Mouse (Mus musculus) lung, embryonic 15.5 days (tissue): ENCODE measurements around the gene M6pr. TPM values are rescaled to one million over a fixed set of nuclear protein-coding genes. Genes with fewer than 3 reads are reported as not detected.

Source experiments
- ATAC-seq: fragments of 200-750 bp; cut with Nextera tagmentation; 2 replicates; pipeline ENCODE4 v1.8.0; 2017; ENCODE audit warnings: moderate number of reproducible peaks, borderline replicate concordance; ENCODE audit not compliant: low FRiP score, low TSS enrichment; ENCODE audit errors: extremely low read depth
- H3K27ac ChIP-seq: fragments of 300-500 bp; sonication (generic); 2 replicates; pipeline ENCODE4 v1.5.1; 2015; ENCODE audit warnings: moderate library complexity, mild to moderate bottlenecking, inconsistent platforms
- H3K27me3 ChIP-seq: fragments of 300-500 bp; sonication (generic); 2 replicates; pipeline ENCODE4 v1.6.1; 2015; ENCODE audit warnings: inconsistent platforms
- H3K36me3 ChIP-seq: fragments of 300-500 bp; sonication (generic); 2 replicates; pipeline ENCODE4 v1.6.1; 2015; ENCODE audit warnings: inconsistent platforms
- H3K4me1 ChIP-seq: fragments of 300-500 bp; sonication (generic); 2 replicates; pipeline ENCODE4 v1.6.1; 2015; ENCODE audit warnings: inconsistent platforms
- H3K4me2 ChIP-seq: fragments of 300-500 bp; sonication (generic); 2 replicates; pipeline ENCODE4 v1.6.1; 2015; ENCODE audit warnings: inconsistent platforms, mild to moderate bottlenecking, moderate library complexity
- H3K4me3 ChIP-seq: fragments of 300-500 bp; sonication (generic); 2 replicates; pipeline ENCODE4 v1.5.1; 2015; ENCODE audit warnings: mild to moderate bottlenecking, inconsistent platforms
- H3K9ac ChIP-seq: fragments of 300-500 bp; sonication (generic); 2 replicates; pipeline ENCODE4 v1.6.1; 2015; ENCODE audit warnings: inconsistent platforms
- H3K9me3 ChIP-seq: fragments of 300-500 bp; sonication (generic); 2 replicates; pipeline ENCODE4 v1.6.1; 2016; ENCODE audit warnings: inconsistent platforms
- WGBS: fragments of 180-500 bp; shearing (Covaris S2); methylation state at CpG from one replicate; pipeline ENCODE4 v1.1.7; 2015; 5-methylcytosine and 5-hydroxymethylcytosine counted together
- polyA plus RNA-seq: library from polyadenylated mRNA; unstranded; fragments of >200 nt; fragmentation: Nextera tagmentation; extraction: Ambion mirVana; gene quantifications from 2 replicates; pipeline ENCODE4 v1.2.1, GENCODE M21; 2015

The M6pr gene
- polyA plus RNA-seq, 1 experiment from 2014 or later: 121 TPM

GRCm38 (mm10) chr6:122289313-122289712, 19.2 kb upstream of the M6pr start:
- no peak for ATAC-seq
- 78% methylated on average over 1 of the region's 1 CpGs for WGBS
- no peaks in the 10 kb centered on the region for H3K9me3 ChIP-seq

GRCm38 (mm10) chr6:122290253-122290652, 18.3 kb upstream of the M6pr start:
- Histone ChIP-seq H3K27ac (no peak overlapping the region), H3K9ac (no peak overlapping the region), H3K4me2 (no peak overlapping the region), H3K36me3 (no peaks in the 10 kb centered on the region), H3K9me3 (no peaks in the 10 kb centered on the region), H3K4me1 (no peaks in the 10 kb centered on the region), H3K4me3 (no peak overlapping the region), H3K27me3 (no peaks in the 10 kb centered on the region)
- no peak for ATAC-seq
- 24% methylated on average over 3 of the region's 3 CpGs for WGBS

More at GRCm38 (mm10) chr6:122289313-122289712, 19.2 kb upstream of the M6pr start:
- no peak overlapping the region for H3K27ac ChIP-seq
- no peak overlapping the region for H3K4me3 ChIP-seq
- H3K4me2 ChIP-seq: no peak overlapping the region
- no peaks in the 10 kb centered on the region for H3K36me3 ChIP-seq
- no peaks in the 10 kb centered on the region for H3K4me1 ChIP-seq
- no peaks in the 10 kb centered on the region for H3K27me3 ChIP-seq
- no peak overlapping the region for H3K9ac ChIP-seq

GRCm38 (mm10) chr6:122291264-122291663, 17.3 kb upstream of the M6pr start:
- no peaks in the 10 kb centered on the region for H3K9me3 ChIP-seq
- no peak overlapping the region for H3K27ac ChIP-seq
- no peak overlapping the region for H3K4me3 ChIP-seq
- no peak overlapping the region for H3K4me2 ChIP-seq
- H3K27me3 ChIP-seq: no peaks in the 10 kb centered on the region
- ATAC-seq: no peak
- 79% methylated on average over 2 of the region's 2 CpGs for WGBS
- no peak overlapping the region for H3K9ac ChIP-seq
- H3K36me3 ChIP-seq: no peaks in the 10 kb centered on the region
- no peaks in the 10 kb centered on the region for H3K4me1 ChIP-seq

- H3K9me3 ChIP-seq: no peaks in the 10 kb centered on the region
- no peak overlapping the region for H3K4me3 ChIP-seq
- H3K9ac ChIP-seq: no peak overlapping the region
- no peak for ATAC-seq
- H3K36me3 ChIP-seq: no peaks in the 10 kb centered on the region
- no peak overlapping the region for H3K27ac ChIP-seq
- no peak overlapping the region for H3K4me2 ChIP-seq
- no peaks in the 10 kb centered on the region for H3K27me3 ChIP-seq
- WGBS: 59% methylated on average over 3 of the region's 3 CpGs
- no peaks in the 10 kb centered on the region for H3K4me1 ChIP-seq
Observed at GRCm38 (mm10) chr6:122291735-122292134, 16.8 kb upstream of the M6pr start.

- Histone ChIP-seq H3K36me3 (no peaks in the 10 kb centered on the region), H3K27me3 (no peaks in the 10 kb centered on the region), H3K27ac (no peak overlapping the region), H3K4me1 (no peaks in the 10 kb centered on the region), H3K9me3 (no peaks in the 10 kb centered on the region), H3K4me3 (no peak overlapping the region), H3K9ac (no peak overlapping the region), H3K4me2 (no peak overlapping the region)
- ATAC-seq: no peak
- WGBS: 46% methylated on average over 2 of the region's 2 CpGs
Observed at GRCm38 (mm10) chr6:122292184-122292583, 16.3 kb upstream of the M6pr start.

GRCm38 (mm10) chr6:122293121-122293520, 15.4 kb upstream of the M6pr start:
- Histone ChIP-seq H3K9ac (no peak overlapping the region), H3K4me3 (no peak overlapping the region), H3K9me3 (no peaks in the 10 kb centered on the region), H3K4me1 (no peaks in the 10 kb centered on the region), H3K36me3 (no peaks in the 10 kb centered on the region), H3K27ac (no peak overlapping the region), H3K4me2 (no peak overlapping the region), H3K27me3 (no peaks in the 10 kb centered on the region)
- ATAC-seq: no peak
- 92% methylated on average over 8 of the region's 8 CpGs for WGBS

DNA sequence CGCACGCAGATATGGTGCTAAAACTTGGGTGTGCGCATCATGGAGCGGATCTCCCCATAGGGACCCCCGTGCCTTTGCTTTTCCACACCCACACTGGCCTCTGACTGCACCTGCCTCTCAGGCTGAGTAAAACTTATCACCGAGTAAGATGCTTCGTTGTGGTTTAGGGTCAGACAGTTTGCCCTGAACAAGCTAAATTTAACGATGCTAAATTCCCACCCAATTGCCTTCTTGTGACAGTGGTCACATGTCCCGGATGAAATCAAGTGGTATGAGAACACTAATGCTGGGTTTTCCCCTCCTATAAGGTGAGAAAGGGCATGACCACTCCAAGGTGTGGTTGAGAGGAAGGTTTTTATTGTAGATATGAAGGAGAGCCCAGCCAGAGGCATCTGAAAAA, 14.7 kb upstream of the M6pr start:
- Histone ChIP-seq H3K27ac (no peak overlapping the region), H3K4me1 (no peaks in the 10 kb centered on the region), H3K4me3 (no peak overlapping the region), H3K36me3 (no peaks in the 10 kb centered on the region), H3K27me3 (no peaks in the 10 kb centered on the region), H3K9ac (no peak overlapping the region), H3K9me3 (no peaks in the 10 kb centered on the region), H3K4me2 (no peak overlapping the region)
- 77% methylated on average over 9 of the region's 9 CpGs for WGBS
- no peak for ATAC-seq

- no peaks in the 10 kb centered on the region for H3K36me3 ChIP-seq
- no peaks in the 10 kb centered on the region for H3K9me3 ChIP-seq
- no peaks in the 10 kb centered on the region for H3K27me3 ChIP-seq
- H3K9ac ChIP-seq: no peak overlapping the region
- no peak overlapping the region for H3K4me3 ChIP-seq
- no peak overlapping the region for H3K4me2 ChIP-seq
- 70% methylated on average over 3 of the region's 3 CpGs for WGBS
- H3K27ac ChIP-seq: no peak overlapping the region
- no peaks in the 10 kb centered on the region for H3K4me1 ChIP-seq
- ATAC-seq: no peak
Observed at GRCm38 (mm10) chr6:122294290-122294689, 14.2 kb upstream of the M6pr start.

DNA sequence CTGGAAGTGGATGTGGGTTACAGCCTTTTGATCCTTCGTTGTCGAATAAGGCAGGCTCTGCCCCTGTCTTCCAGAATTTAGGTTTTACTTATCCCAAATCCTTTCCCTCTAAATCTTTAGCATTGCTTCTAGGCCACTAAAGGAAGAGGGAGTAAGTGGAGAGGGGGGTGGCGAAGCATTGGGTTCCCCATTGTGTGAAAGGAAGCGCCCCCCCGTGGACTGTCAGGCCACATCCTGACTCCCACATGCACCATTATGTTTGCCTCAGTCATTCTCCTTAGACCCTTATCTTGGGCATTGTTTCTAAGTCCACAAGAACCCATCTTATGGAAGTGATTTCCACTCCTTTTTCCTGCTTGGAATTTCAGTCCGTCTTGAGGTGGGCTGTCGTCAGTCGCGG, 13.3 kb upstream of the M6pr start:
- WGBS: 47% methylated on average over 9 of the region's 9 CpGs
- Histone ChIP-seq H3K9me3 (no peaks in the 10 kb centered on the region), H3K4me2 (no peak overlapping the region), H3K36me3 (no peaks in the 10 kb centered on the region), H3K27me3 (no peaks in the 10 kb centered on the region), H3K9ac (no peak overlapping the region), H3K4me3 (no peak overlapping the region), H3K27ac (no peak overlapping the region), H3K4me1 (no peaks in the 10 kb centered on the region)
- ATAC-seq: no peak

DNA sequence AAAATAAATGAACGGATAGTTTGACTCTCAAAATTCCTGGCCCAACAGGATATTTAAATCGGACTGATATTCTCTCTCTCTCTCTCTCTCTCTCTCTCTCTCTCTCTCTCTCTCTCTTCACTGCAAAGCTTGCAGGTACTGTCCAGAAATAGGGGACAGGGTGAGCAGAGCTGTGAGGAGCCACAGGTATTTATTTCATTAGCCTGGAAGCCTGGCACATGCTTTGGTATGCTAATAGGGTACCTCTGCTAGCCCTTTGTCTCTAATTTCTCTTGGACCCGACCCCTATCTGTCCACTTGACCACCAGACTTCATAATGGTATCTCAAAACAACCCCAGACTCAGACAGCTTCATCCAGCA, 11.6 kb upstream of the M6pr start:
- H3K9ac ChIP-seq: peak overlapping the region; percentile 53; the same call in 1 of the 2 replicates
- H3K9me3 ChIP-seq: no peaks in the 10 kb centered on the region
- H3K4me3 ChIP-seq: peak overlapping the region; percentile 54
- no peaks in the 10 kb centered on the region for H3K4me1 ChIP-seq
- no peak for ATAC-seq
- H3K27ac ChIP-seq: no peak overlapping the region
- 19% methylated on average over 3 of the region's 3 CpGs for WGBS
- H3K27me3 ChIP-seq: no peaks in the 10 kb centered on the region
- peak overlapping the region; percentile 74 for H3K4me2 ChIP-seq
- no peaks in the 10 kb centered on the region for H3K36me3 ChIP-seq

DNA sequence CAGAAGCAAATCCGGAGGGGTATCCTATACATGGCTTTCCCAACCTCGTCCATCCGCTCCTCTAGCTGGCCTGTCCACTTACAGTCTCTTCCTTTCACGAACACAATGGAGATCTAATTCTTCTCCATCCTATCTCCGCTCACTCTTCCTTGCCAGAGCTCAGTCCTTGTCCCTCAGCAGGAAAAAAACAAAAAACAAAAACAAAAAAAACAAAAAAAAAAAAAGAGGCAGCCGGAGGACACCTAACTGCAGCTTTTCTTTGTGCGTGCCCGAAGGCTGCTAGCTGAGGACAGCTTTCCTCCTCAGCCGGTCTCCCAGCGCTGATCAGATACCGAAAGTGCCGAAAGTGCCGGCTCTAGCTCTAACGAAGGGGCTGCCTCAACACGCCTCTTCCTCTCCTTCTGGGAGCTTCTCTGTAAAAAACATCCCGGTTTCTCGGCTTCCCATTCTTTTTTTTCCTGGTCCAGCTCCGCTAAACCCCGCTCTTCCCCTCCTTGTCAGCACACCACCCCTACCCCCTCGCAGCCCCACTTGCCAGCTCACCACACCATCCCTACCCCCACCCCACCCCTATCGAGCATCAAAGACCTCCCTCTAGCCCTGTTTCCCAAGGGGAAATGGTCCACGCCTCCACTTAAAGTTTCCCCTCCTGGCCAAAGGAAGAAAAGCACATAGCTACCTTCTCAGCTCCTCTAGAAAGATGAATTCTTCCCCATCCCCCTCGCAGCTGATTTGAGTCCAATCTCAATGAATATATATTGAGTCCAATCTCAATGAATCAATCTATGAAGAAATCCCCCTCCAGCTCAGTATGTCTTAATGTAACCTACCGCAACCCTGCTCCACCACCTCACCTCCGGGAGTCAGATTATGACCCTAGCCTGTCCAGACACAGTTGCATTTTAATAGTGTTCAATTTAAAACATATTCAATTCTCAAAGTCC, 11.0 kb upstream of the M6pr start:
- Histone ChIP-seq H3K27me3 (no peaks in the 10 kb centered on the region), H3K4me3 (peak overlapping the region; percentile 54), H3K27ac (no peak overlapping the region; the same call in 1 of the 2 replicates), H3K9ac (peak overlapping the region; percentile 53), H3K36me3 (no peaks in the 10 kb centered on the region), H3K9me3 (no peaks in the 10 kb centered on the region), H3K4me2 (peak overlapping the region; percentile 74), H3K4me1 (no peaks in the 10 kb centered on the region)
- ATAC-seq: peak; percentile 56; the same call in 1 of the 2 replicates
- 6% methylated on average over 25 of the region's 25 CpGs for WGBS

DNA sequence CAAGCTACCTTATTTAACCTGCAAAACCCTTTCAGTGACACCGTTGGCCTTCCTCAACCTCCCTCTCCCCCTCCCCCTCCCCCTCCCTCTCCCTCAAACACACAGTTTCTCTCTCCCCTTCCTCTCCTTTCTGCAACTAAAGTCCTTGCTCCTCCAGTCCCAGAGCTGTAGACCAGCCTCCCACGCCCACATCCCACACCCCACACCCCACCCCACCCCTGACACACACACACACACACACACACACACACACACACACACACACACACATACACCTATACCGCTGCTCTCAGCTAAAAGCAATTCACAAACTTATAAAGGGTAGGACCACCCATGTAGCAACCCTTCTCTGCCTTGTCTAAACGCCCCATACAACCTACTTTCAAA, 10.3 kb upstream of the M6pr start:
- Histone ChIP-seq H3K36me3 (no peaks in the 10 kb centered on the region), H3K27ac (no peak overlapping the region), H3K9ac (no peak overlapping the region), H3K27me3 (no peaks in the 10 kb centered on the region), H3K4me1 (no peaks in the 10 kb centered on the region), H3K4me3 (no peak overlapping the region; the same call in 1 of the 2 replicates), H3K4me2 (no peak overlapping the region), H3K9me3 (no peaks in the 10 kb centered on the region)
- 36% methylated on average over 4 of the region's 4 CpGs for WGBS
- no peak for ATAC-seq
